Mouse (Mus musculus): ENCODE measurements at regions not wholly inside any gene's neighbourhood (a gene's known extent, or its start where the extent isn't known, plus 50 kb on each side); places are given as distances from the start of the nearest gene placed in this dataset.

DNA sequence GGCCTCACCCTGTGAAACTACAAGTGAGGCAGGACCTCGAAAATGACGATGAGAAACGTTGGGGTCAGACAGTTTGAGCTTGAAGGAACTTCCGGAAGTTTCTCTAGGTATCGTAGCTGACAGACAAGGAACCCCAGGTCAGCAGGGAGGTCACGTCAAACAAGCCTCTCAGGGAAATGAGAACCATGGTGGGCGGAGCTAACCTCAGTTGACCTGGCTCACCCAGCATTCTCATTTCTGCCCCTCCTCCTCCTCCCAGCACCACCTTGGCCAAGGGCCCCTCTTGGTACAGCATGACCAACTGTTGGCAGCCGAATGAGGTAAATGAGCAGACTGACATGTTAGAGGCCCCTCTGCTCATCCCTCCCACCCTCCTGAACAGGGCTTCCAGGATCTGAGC, 126.2 kb upstream of the Rpl38 start:
- Histone ChIP-seq H3K9me3 (replicated peaks) (0 out of 2 replicates have a peak, but pooled peaks cover 3% of the 10 kb centered on the region), H3K9ac (no peak overlapping the region), H3K4me2 (replicated peaks) (no peak overlapping the region), H3K27me3 (no peaks in the 10 kb centered on the region), H3K4me1 (peaks cover 29% of the 10 kb centered on the region), H3K4me3 (no peak overlapping the region), H3K36me3 (no peaks in the 10 kb centered on the region), H3K27ac (no peak overlapping the region)
- no peak for ATAC-seq (ENCODE audit: low FRiP score)
- WGBS, result 66% methylated on average over 8 of the region's 8 CpGs

DNA sequence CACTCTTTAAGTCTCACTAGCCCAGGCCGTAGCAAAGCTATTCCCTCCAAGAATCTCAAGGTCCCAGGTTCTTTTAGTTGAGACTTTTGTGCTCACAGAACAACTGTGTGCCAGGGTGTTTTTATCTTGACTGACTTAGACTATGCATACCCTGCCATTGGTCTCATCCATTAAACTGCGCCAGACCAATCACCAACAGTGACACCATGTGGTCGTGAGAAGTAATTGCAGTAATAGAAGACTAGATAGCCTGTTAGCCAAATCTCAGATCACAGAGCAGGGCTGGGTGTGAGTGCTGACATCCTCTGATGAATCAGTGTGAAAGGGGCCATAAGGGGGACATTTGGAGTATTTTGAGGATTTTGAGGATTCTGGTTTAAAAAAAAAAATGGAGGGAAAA, 127.8 kb upstream of the Rpl38 start:
- no peak overlapping the region for H3K27ac ChIP-seq
- H3K27me3 ChIP-seq, result no peaks in the 10 kb centered on the region
- no peak overlapping the region for H3K9ac ChIP-seq
- peaks cover 41% of the 10 kb centered on the region for H3K4me1 ChIP-seq
- no peak overlapping the region for H3K4me3 ChIP-seq
- no peak overlapping the region for H3K4me2 ChIP-seq (replicated peaks)
- H3K36me3 ChIP-seq, result no peaks in the 10 kb centered on the region
- 0 out of 2 replicates have a peak, but pooled peaks cover 3% of the 10 kb centered on the region for H3K9me3 ChIP-seq (replicated peaks)
- no peak for ATAC-seq (ENCODE audit: low FRiP score)
- WGBS, result 68% methylated on average over 3 of the region's 3 CpGs

DNA sequence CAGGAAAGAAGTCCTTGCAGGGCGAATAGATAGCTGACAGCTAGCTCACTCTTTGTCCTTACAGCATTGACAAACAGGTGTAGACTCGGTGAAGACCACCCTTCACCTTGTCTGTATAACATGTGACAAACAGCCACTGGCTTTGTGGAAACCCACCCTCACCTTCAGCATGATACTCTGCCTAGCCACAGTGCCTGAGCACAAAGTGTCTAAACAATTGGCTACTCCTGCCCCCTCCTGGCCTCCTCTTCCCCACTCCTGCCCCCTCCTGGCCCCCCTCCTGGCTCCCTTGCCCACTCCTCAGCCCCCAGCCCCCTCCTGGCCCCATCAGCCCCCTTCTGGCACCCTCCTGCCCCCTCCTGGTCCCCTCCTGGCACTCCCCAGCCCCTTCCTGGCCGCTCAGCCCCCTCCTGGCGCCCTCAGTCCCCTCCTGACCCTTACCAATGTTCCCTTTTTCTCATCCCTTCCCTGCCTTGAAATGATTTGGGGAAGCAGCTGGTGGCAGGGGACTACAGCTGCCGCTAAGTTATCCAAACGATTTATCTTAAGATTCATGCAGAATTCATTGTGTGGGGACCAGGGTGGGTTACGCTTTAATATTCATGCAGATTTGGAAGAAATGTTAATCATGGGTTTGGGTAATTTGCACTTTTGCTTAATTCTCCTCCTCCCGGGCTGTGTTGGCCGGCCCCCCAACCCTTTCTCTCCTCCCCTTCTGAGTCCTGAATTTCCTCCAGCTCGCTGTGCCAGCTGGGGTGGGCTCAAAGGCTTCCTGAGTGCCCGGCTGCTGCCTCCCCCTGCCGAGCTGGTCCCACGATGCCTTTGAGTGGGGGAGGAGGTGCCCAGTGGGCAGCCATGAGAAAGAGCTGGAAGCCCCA, 131.5 kb upstream of the Rpl38 start:
- Histone ChIP-seq H3K9me3 (replicated peaks) (0 out of 2 replicates have a peak, but pooled peaks cover 3% of the 10 kb centered on the region), H3K4me1 (peaks cover 28% of the 10 kb centered on the region), H3K4me2 (replicated peaks) (no peak overlapping the region), H3K4me3 (no peak overlapping the region), H3K27ac (peak overlapping the region; percentile 49), H3K9ac (no peak overlapping the region), H3K27me3 (no peaks in the 10 kb centered on the region), H3K36me3 (no peaks in the 10 kb centered on the region)
- WGBS, result 11% methylated on average over 13 of the region's 13 CpGs
- ATAC-seq (ENCODE audit: low FRiP score), result peak; percentile 80

DNA sequence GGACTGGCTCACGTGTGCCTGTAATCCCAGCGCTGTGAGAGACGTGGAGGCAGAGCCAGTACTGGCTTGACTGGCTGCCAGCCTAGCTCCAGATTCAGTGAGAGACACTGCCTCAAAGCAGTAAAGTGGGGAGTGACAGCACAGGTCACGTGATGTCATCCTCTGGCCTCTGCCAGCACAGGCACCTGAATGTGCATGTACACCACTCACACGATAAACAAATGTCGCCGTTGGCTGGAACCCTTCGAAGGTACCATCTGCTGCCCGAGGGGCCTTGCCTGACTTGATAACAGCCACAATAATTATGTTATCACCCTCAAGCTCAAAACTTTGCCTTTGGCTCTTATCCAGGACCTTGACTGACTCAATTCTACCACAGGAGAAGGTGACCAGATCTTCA, 132.4 kb upstream of the Rpl38 start:
- Histone ChIP-seq H3K4me2 (replicated peaks) (no peak overlapping the region), H3K4me1 (peaks cover 28% of the 10 kb centered on the region), H3K27me3 (no peaks in the 10 kb centered on the region), H3K9me3 (replicated peaks) (0 out of 2 replicates have a peak, but pooled peaks cover 2% of the 10 kb centered on the region), H3K9ac (no peak overlapping the region), H3K36me3 (no peaks in the 10 kb centered on the region), H3K27ac (no peak overlapping the region), H3K4me3 (no peak overlapping the region)
- no peak for ATAC-seq (ENCODE audit: low FRiP score)
- 91% methylated on average over 9 of the region's 9 CpGs for WGBS

DNA sequence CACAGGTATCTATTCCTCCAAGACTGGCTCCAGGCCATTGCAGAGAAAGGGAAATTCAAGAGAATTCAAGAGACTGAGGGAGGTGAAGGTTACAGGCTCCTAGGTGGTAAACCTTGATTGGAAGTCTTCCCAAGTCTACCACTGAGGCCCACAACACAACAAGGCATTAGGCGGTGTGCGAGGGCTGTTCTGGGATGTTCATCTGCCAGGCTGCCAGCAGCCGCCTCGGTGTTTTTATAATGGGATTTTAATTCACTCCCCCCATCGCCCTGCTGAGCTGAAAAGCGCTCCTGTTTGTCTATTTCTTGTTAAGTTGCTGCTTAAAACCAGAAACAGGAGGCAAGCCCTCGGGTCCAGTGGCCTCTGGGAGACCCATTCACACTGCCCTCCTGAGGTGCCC, 133.9 kb upstream of the Rpl38 start:
- H3K4me3 ChIP-seq, result no peak overlapping the region
- H3K36me3 ChIP-seq, result no peaks in the 10 kb centered on the region

DNA sequence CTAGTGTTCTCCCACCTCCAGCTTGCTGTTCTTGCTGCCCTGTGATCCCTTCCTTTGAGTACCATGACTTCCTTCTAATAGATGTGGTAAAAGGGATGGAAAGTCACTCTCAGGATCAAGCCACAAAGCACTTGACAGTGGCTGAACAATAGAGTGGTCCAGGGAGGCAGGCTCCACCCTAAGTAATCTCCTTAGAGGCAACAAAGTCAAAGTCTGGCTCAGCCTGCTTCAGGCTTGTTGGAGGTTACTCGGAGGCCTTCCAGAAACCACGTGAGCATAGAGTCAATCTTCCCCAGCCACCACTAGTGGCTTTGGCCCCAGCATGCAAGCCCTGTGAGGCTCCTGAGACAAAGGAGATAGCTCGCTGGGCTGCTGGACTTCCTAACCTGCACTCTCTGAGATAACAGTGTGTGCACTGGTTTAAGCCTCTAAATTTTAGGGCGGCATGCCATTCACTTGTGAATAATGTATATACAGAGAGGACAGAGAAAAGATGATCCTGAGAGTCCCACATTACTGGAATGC, 137.0 kb upstream of the Rpl38 start:
- 61% methylated on average over 4 of the region's 4 CpGs for WGBS
- no peak overlapping the region for H3K4me2 ChIP-seq (replicated peaks)
- H3K9me3 ChIP-seq (replicated peaks), result no peaks in the 10 kb centered on the region
- no peaks in the 10 kb centered on the region for H3K27me3 ChIP-seq
- no peak for ATAC-seq (ENCODE audit: low FRiP score)
- H3K4me3 ChIP-seq, result no peak overlapping the region
- no peaks in the 10 kb centered on the region for H3K36me3 ChIP-seq
- H3K4me1 ChIP-seq, result peaks cover 21% of the 10 kb centered on the region
- H3K27ac ChIP-seq, result no peak overlapping the region
- H3K9ac ChIP-seq, result no peak overlapping the region

More for the DNA sequence above, 133.9 kb upstream of the Rpl38 start:
- ATAC-seq (ENCODE audit: low FRiP score), result no peak
- H3K27ac ChIP-seq, result no peak overlapping the region
- no peak overlapping the region for H3K9ac ChIP-seq
- H3K27me3 ChIP-seq, result no peaks in the 10 kb centered on the region
- no peaks in the 10 kb centered on the region for H3K9me3 ChIP-seq (replicated peaks)
- no peak overlapping the region for H3K4me2 ChIP-seq (replicated peaks)
- H3K4me1 ChIP-seq, result peaks cover 30% of the 10 kb centered on the region
- whole genome bisulfite sequencing, result 59% methylated on average over 7 of the region's 7 CpGs

DNA sequence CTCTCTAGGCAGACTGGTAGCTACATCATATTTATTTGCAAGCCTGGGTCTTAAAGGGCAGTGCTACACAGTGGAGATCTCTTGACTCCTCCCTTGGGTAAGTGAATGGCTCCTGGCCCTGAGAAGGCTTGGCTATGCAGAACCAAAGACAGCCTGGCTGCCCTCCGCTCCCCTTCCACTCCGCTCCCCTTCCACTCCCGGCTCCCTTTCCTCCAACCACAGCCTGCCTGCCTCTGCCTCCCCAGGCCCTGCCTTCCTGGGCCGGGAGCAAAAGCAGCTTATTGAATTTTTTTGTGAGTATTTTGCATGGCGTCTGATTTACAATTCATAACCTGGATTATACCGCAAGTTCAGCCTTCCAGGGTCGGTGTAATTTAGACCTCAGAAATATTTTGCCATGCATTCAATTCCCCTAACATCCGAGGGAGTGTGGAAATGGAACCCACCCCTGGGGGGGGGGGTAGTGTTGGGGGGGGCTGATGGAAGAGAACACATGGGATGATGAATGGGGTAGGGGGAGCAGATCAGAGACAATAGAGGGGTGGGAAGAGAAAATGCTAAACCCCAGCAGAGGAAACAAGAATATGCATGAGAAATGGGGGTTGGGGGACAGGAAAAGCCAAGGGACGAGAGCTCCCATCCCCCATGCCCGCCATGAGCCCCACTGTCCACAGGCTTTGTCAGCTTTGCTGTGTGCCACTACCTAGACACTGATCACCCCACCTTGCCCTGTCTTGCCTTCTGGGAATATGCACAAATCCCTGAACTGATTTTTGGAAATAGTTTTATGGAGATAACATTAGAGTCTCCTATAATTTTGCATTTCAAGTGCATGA, 139.2 kb upstream of the Rpl38 start:
- ATAC-seq (ENCODE audit: low FRiP score), result peak; percentile 60
- no peaks in the 10 kb centered on the region for H3K9me3 ChIP-seq (replicated peaks)
- H3K4me1 ChIP-seq, result peaks cover 9% of the 10 kb centered on the region
- H3K27me3 ChIP-seq, result no peaks in the 10 kb centered on the region
- H3K9ac ChIP-seq, result no peak overlapping the region
- H3K36me3 ChIP-seq, result no peaks in the 10 kb centered on the region
- no peak overlapping the region for H3K4me3 ChIP-seq
- H3K4me2 ChIP-seq (replicated peaks), result no peak overlapping the region
- H3K27ac ChIP-seq, result peak overlapping the region; percentile 67
- WGBS, result 31% methylated on average over 10 of the region's 10 CpGs

DNA sequence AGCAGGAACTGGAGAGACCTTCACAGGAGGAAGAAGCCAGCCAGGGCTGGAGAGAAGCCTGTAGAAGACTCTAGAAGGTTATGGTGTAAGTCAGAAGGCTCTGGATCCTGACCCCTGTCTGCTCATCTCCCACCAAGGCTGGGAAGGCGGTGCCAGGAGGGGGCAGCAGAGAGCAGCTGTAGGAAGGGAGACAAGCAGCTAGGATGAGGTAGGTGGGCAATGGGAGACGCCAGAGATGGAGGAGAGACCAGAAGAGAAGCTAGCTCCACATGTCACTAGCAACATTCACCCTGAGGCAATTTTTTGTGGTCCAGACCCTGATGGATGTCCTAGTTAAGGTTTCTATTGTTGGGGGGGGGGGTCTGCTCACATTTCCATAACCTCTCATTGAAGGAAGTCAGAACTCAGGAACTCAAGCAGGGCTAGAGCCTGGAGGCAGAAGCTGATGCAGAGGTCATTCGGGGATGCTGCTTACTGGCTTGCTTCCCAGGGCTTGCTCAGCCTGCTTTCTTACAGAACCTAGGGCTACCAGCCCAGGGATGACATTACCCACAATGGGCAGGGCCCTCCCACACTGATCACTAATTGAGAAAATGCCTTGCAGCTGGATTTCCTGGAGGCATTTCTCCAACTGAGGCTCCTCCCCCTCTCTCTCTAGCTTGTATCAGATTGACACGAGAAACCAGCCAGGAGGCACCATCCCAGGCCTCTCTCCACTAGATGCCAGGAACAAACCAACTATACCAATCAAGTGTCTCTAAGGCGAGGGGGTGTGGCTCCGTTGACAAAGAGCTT, 144.7 kb upstream of the Rpl38 start:
- 0 out of 2 replicates have a peak, but pooled peaks cover 5% of the 10 kb centered on the region for H3K4me1 ChIP-seq

DNA sequence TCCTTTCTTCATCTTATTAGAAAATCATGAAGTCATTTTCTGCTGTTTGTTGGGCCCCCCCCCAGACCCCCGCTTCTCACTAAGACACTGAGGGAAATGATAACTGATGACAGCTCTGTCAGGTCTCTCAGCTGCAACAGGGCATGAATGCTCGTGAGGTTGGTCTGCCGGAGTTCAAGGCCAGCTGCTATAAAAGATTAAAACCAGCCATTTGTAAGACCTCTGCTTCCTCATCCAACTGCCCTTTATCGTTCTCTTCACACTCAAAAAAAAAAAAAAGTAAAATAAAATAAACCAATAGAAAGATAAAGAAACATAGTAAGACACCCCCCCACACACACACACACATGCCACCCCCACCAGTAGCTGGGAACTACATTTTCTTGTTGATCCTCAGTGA, 153.0 kb upstream of the Rpl38 start:
- Histone ChIP-seq H3K4me1 (peaks cover 20% of the 10 kb centered on the region), H3K9me3 (replicated peaks) (no peaks in the 10 kb centered on the region), H3K4me2 (replicated peaks) (no peak overlapping the region), H3K27me3 (peaks cover 10% of the 10 kb centered on the region; the same call in 1 of the 2 replicates), H3K27ac (no peak overlapping the region), H3K36me3 (no peaks in the 10 kb centered on the region), H3K4me3 (no peak overlapping the region), H3K9ac (no peak overlapping the region)
- 61% methylated on average over 4 of the region's 4 CpGs for WGBS
- no peak for ATAC-seq (ENCODE audit: low FRiP score)

More for the DNA sequence above, 144.7 kb upstream of the Rpl38 start:
- Histone ChIP-seq H3K4me3 (no peak overlapping the region), H3K36me3 (no peaks in the 10 kb centered on the region), H3K4me2 (replicated peaks) (no peak overlapping the region), H3K27me3 (peaks cover 5% of the 10 kb centered on the region; the same call in 1 of the 2 replicates), H3K9me3 (replicated peaks) (no peaks in the 10 kb centered on the region), H3K9ac (no peak overlapping the region), H3K27ac (no peak overlapping the region)
- 0 out of 2 replicates have a peak, but pooled peaks have one; percentile 19 for ATAC-seq (ENCODE audit: low FRiP score)
- WGBS, result 43% methylated on average over 6 of the region's 6 CpGs

DNA sequence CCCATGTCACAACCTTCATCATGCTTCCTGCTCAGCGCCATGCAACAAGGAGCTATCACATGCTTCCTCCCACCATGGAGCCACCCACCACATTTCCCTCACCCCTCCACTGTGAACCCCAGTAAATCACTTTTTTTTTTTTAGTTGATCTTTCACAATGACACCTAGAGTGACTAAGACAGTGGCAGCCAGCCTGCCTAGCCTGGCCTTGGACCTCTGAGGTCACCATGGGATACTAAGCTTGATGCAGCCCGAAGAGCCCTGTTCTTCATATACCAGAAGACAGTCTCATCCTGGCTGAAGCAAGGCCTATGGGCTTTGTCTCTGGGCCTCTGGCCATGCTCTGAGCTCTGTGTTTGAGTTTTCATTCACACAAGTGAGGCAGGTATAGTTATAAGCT, 154.2 kb upstream of the Rpl38 start:
- peaks cover 9% of the 10 kb centered on the region; the same call in 1 of the 2 replicates for H3K27me3 ChIP-seq
- no peak overlapping the region for H3K9ac ChIP-seq
- H3K4me2 ChIP-seq (replicated peaks), result no peak overlapping the region
- H3K36me3 ChIP-seq, result no peaks in the 10 kb centered on the region
- ATAC-seq (ENCODE audit: low FRiP score), result no peak
- H3K4me3 ChIP-seq, result no peak overlapping the region
- 91% methylated on average over 2 of the region's 2 CpGs for WGBS
- no peaks in the 10 kb centered on the region for H3K9me3 ChIP-seq (replicated peaks)
- no peak overlapping the region for H3K27ac ChIP-seq
- H3K4me1 ChIP-seq, result peaks cover 20% of the 10 kb centered on the region

DNA sequence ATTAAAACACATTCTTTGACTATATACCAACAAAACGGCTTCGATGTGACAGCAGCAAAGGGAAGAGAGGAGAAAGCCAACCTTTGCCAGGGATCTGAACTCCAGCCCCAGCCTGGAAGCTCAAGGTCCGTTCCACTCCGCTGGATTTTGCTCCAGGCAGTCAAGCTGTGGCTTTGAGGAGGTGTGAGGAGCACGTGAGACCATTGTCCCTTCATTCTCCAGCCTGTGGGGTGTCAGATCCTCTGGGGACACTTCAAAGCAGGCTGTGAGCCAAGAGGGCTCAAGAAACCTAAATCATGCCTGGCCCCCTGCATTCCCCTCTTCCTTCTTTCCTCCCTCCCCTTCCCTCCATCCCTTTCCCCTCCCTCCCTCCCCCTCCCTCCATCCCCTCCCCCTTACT, 154.9 kb upstream of the Rpl38 start:
- Histone ChIP-seq H3K27ac (no peak overlapping the region), H3K4me1 (peaks cover 20% of the 10 kb centered on the region), H3K36me3 (no peaks in the 10 kb centered on the region), H3K4me2 (replicated peaks) (no peak overlapping the region), H3K9ac (no peak overlapping the region), H3K4me3 (no peak overlapping the region), H3K9me3 (replicated peaks) (no peaks in the 10 kb centered on the region), H3K27me3 (peaks cover 5% of the 10 kb centered on the region; the same call in 1 of the 2 replicates)
- WGBS, result 29% methylated on average over 5 of the region's 5 CpGs
- no peak for ATAC-seq (ENCODE audit: low FRiP score)
